Mouse (Mus musculus): ENCODE measurements around the gene Hecw2. TPM values are rescaled to one million over a fixed set of nuclear protein-coding genes. Genes with fewer than 3 reads are reported as not detected.

The Hecw2 gene
- polyA plus RNA-seq, 1 experiment from 2014 or later, result 8.3 TPM

DNA sequence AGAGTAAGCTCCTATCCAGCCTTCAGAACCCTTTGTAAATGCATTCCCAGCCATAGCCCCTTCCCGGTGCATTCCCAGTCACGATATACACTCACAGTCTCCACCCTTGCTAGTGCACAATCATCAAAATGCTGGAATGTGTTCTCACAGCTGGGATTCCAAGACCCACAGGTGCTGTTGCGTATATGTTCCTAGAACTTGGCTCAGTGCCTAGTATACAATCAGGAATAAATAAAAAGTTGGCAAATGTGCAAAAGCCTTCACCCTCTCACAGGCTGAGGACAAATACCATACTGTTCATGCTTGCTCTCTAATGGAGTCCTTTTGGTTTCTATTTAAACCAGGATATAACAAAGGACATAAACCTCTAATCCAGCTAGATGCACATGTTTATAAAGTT is 283.1 kb downstream of the Hecw2 start:
- H3K4me2 ChIP-seq, result no peak overlapping the region
- 70% methylated on average over 3 of the region's 3 CpGs for WGBS

DNA sequence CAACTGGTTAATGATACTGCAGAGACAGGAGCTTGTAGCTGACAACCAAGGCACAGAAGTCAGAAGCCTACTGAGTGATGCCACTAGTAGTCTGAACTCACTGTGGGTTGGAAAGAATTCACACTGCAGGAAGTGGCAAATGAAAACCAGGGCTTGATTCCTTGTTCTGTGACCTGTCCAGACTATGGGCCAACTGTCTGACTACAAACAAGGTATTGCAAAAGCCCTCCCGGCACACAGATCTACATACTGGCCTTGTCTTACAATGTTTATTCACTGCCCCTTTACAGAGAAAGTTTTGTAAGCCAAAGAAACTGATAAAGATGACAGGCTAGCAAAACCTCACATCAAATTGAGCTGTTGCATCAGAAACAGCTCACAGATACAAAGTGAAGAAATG is 284.7 kb downstream of the Hecw2 start:
- Histone ChIP-seq H3K9ac (no peak overlapping the region), H3K36me3 (no peaks in the 10 kb centered on the region), H3K4me1 (replicated peaks) (no peaks in the 10 kb centered on the region), H3K4me3 (no peak overlapping the region), H3K4me2 (no peak overlapping the region), H3K27me3 (no peaks in the 10 kb centered on the region), H3K9me3 (no peaks in the 10 kb centered on the region), H3K27ac (replicated peaks) (no peak overlapping the region)
- 89% methylated on average over 1 of the region's 1 CpGs for WGBS
- ATAC-seq (ENCODE audit: low read depth), result no peak

More for the DNA sequence above, 283.1 kb downstream of the Hecw2 start:
- H3K27ac ChIP-seq (replicated peaks), result no peak overlapping the region
- no peaks in the 10 kb centered on the region for H3K9me3 ChIP-seq
- no peaks in the 10 kb centered on the region for H3K36me3 ChIP-seq
- H3K4me1 ChIP-seq (replicated peaks), result no peaks in the 10 kb centered on the region
- no peak for ATAC-seq (ENCODE audit: low read depth)
- H3K4me3 ChIP-seq, result no peak overlapping the region
- no peaks in the 10 kb centered on the region for H3K27me3 ChIP-seq
- no peak overlapping the region for H3K9ac ChIP-seq

GRCm38 (mm10) chr1:53909118-53909517 is 285.9 kb downstream of the Hecw2 start:
- WGBS, result 15% methylated on average over 3 of the region's 3 CpGs
- peak; percentile 75; the same call in 1 of the 2 replicates for ATAC-seq (ENCODE audit: low read depth)
- Histone ChIP-seq H3K9me3 (no peaks in the 10 kb centered on the region), H3K9ac (no peak overlapping the region), H3K4me2 (no peak overlapping the region), H3K27ac (replicated peaks) (no peak overlapping the region), H3K36me3 (peaks cover 3% of the 10 kb centered on the region; the same call in 1 of the 2 replicates), H3K4me1 (replicated peaks) (no peaks in the 10 kb centered on the region), H3K4me3 (no peak overlapping the region), H3K27me3 (no peaks in the 10 kb centered on the region)

DNA sequence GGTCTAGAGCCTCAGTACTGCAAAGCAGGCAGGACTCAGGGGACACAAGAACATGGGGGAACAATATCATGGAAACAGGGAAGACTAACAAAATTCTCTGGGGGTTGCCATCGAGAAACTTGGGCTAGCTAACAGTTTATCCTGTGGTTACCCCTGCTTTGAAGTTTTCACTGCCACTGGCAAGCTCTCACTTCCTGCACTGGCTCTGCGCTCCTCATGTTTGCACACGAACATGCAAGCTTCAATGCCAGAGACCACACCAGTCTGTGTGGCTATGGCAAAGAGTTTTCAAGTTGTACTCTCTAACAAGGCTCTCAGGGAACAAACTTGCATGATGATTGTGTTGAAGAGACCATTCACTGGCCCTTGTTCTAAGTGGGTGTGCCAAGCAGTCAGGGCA is 288.8 kb downstream of the Hecw2 start:
- H3K36me3 ChIP-seq, result peaks cover 23% of the 10 kb centered on the region
- H3K4me3 ChIP-seq, result no peak overlapping the region
- no peaks in the 10 kb centered on the region for H3K27me3 ChIP-seq
- WGBS, result 87% methylated on average over 3 of the region's 3 CpGs
- no peak for ATAC-seq (ENCODE audit: low read depth)
- no peak overlapping the region for H3K27ac ChIP-seq (replicated peaks)
- no peak overlapping the region for H3K9ac ChIP-seq
- H3K9me3 ChIP-seq, result no peaks in the 10 kb centered on the region
- H3K4me2 ChIP-seq, result no peak overlapping the region
- no peaks in the 10 kb centered on the region for H3K4me1 ChIP-seq (replicated peaks)

DNA sequence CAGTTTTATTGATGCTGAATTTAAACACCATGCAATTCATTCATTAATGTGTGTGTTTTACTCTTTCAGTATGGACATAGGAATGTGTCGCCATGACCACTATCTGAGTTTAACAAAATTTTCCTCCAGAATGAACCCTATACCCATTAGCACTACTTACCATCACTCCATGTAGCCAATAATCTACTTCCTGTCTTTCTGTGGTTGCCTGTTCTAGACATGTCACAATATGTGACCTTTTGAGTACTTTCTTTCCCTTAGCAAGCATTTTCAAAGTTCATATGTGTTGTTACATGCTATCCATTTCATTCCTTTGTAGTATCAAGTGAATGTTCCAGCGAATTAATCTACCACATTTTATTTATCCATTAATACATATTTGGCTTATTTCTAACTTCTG is 294.6 kb downstream of the Hecw2 start:
- H3K9ac ChIP-seq, result no peak overlapping the region
- no peak overlapping the region for H3K4me3 ChIP-seq
- no peaks in the 10 kb centered on the region for H3K4me1 ChIP-seq (replicated peaks)
- H3K36me3 ChIP-seq, result peaks cover 26% of the 10 kb centered on the region
- no peak overlapping the region for H3K4me2 ChIP-seq
- no peaks in the 10 kb centered on the region for H3K27me3 ChIP-seq
- H3K9me3 ChIP-seq, result no peaks in the 10 kb centered on the region
- H3K27ac ChIP-seq (replicated peaks), result no peak overlapping the region
- WGBS, result 97% methylated on average over 2 of the region's 2 CpGs
- no peak for ATAC-seq (ENCODE audit: low read depth)

- Histone ChIP-seq H3K4me1 (replicated peaks) (no peaks in the 10 kb centered on the region), H3K4me2 (no peak overlapping the region), H3K9ac (no peak overlapping the region), H3K36me3 (no peaks in the 10 kb centered on the region), H3K27ac (replicated peaks) (no peak overlapping the region), H3K4me3 (no peak overlapping the region), H3K9me3 (no peaks in the 10 kb centered on the region), H3K27me3 (no peaks in the 10 kb centered on the region)
- 89% methylated on average over 5 of the region's 5 CpGs for WGBS
- no peak for ATAC-seq (ENCODE audit: low read depth)
These were observed 300.7 kb downstream of the Hecw2 start for GRCm38 (mm10) chr1:53894299-53894698.

GRCm38 (mm10) chr1:53890380-53890779 is 304.6 kb downstream of the Hecw2 start:
- no peak overlapping the region for H3K4me3 ChIP-seq
- no peak overlapping the region for H3K27ac ChIP-seq (replicated peaks)
- no peaks in the 10 kb centered on the region for H3K9me3 ChIP-seq
- H3K9ac ChIP-seq, result no peak overlapping the region
- no peak for ATAC-seq (ENCODE audit: low read depth)
- 56% methylated on average over 3 of the region's 3 CpGs for WGBS
- no peaks in the 10 kb centered on the region for H3K36me3 ChIP-seq
- H3K4me1 ChIP-seq (replicated peaks), result no peaks in the 10 kb centered on the region
- H3K4me2 ChIP-seq, result no peak overlapping the region
- no peaks in the 10 kb centered on the region for H3K27me3 ChIP-seq

- H3K9ac ChIP-seq, result no peak overlapping the region
- H3K4me1 ChIP-seq (replicated peaks), result no peaks in the 10 kb centered on the region
- H3K4me3 ChIP-seq, result no peak overlapping the region
- no peak overlapping the region for H3K27ac ChIP-seq (replicated peaks)
- whole genome bisulfite sequencing, result 82% methylated on average over 3 of the region's 3 CpGs
- no peaks in the 10 kb centered on the region for H3K9me3 ChIP-seq
- no peak overlapping the region for H3K4me2 ChIP-seq
- H3K36me3 ChIP-seq, result no peaks in the 10 kb centered on the region
- no peak for ATAC-seq (ENCODE audit: low read depth)
- H3K27me3 ChIP-seq, result no peaks in the 10 kb centered on the region
These were observed 305.2 kb downstream of the Hecw2 start for GRCm38 (mm10) chr1:53889806-53890205.

DNA sequence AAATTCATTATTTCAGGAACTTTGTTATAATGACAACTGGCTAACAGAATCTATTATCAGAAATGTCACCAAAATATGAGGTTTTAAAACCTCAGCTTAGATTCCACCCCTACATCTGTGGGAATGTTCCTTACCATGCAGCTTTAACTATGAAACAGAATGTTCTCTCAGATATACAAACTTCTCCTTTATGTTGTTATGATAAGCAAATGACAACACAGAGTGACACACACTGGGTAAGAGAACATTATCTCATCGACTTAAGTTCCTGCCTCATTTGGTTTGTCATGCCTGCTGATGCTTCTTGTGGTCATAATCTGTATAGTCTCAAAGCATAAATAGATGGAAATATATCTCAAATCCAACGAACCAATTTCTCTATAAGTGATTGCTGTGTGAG is 312.5 kb downstream of the Hecw2 start:
- Histone ChIP-seq H3K4me3 (no peak overlapping the region), H3K9ac (no peak overlapping the region), H3K27me3 (no peaks in the 10 kb centered on the region), H3K4me2 (no peak overlapping the region), H3K9me3 (no peaks in the 10 kb centered on the region), H3K4me1 (replicated peaks) (no peaks in the 10 kb centered on the region), H3K27ac (replicated peaks) (no peak overlapping the region), H3K36me3 (0 out of 2 replicates have a peak, but pooled peaks cover 3% of the 10 kb centered on the region)
- 79% methylated on average over 2 of the region's 2 CpGs for WGBS
- no peak for ATAC-seq (ENCODE audit: low read depth)

GRCm38 (mm10) chr1:53875919-53876318 is 319.0 kb downstream of the Hecw2 start:
- H3K4me1 ChIP-seq (replicated peaks), result no peaks in the 10 kb centered on the region
- 91% methylated on average over 5 of the region's 5 CpGs for WGBS

DNA sequence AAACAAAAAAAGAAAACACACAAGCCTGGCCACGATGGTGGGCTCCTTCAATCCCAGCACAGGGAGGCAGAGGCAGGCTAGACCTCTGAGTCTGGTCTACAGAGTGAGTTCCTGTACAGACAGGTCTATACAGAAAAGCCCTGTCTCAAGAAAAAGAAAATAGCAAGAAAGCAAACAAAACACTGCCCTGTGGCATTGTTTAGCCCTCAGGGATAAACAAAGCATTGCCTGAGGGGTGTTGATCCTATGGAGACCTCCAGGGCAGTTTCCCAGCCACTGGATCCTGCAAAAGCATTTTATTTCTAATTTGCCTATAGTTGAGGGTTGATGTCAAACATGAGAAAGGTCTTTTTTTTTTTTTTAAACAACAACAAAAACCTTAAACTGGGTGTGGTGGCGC is 327.7 kb downstream of the Hecw2 start:
- no peaks in the 10 kb centered on the region for H3K9me3 ChIP-seq
- no peaks in the 10 kb centered on the region for H3K27me3 ChIP-seq
- no peak overlapping the region for H3K4me2 ChIP-seq
- H3K4me1 ChIP-seq (replicated peaks), result no peaks in the 10 kb centered on the region
- no peak for ATAC-seq (ENCODE audit: low read depth)
- no peak overlapping the region for H3K9ac ChIP-seq
- 0 out of 2 replicates have a peak, but pooled peaks cover 4% of the 10 kb centered on the region for H3K36me3 ChIP-seq
- H3K27ac ChIP-seq (replicated peaks), result no peak overlapping the region
- H3K4me3 ChIP-seq, result no peak overlapping the region
- WGBS, result 88% methylated on average over 2 of the region's 2 CpGs

More at GRCm38 (mm10) chr1:53875919-53876318, 319.0 kb downstream of the Hecw2 start:
- H3K27ac ChIP-seq (replicated peaks), result no peak overlapping the region
- no peaks in the 10 kb centered on the region for H3K9me3 ChIP-seq
- H3K9ac ChIP-seq, result no peak overlapping the region
- H3K27me3 ChIP-seq, result no peaks in the 10 kb centered on the region
- no peak for ATAC-seq (ENCODE audit: low read depth)
- H3K4me2 ChIP-seq, result no peak overlapping the region
- no peak overlapping the region for H3K4me3 ChIP-seq
- H3K36me3 ChIP-seq, result no peaks in the 10 kb centered on the region

GRCm38 (mm10) chr1:53866374-53866902 is 328.5 kb downstream of the Hecw2 start:
- no peak for ATAC-seq (ENCODE audit: low read depth)

GRCm38 (mm10) chr1:53864046-53864445 is 330.9 kb downstream of the Hecw2 start:
- Histone ChIP-seq H3K9ac (no peak overlapping the region), H3K27ac (replicated peaks) (no peak overlapping the region), H3K4me3 (no peak overlapping the region), H3K36me3 (0 out of 2 replicates have a peak, but pooled peaks cover 4% of the 10 kb centered on the region), H3K27me3 (no peaks in the 10 kb centered on the region), H3K4me2 (no peak overlapping the region), H3K9me3 (no peaks in the 10 kb centered on the region), H3K4me1 (replicated peaks) (no peaks in the 10 kb centered on the region)
- ATAC-seq (ENCODE audit: low read depth), result no peak
- WGBS, result 28% methylated on average over 3 of the region's 3 CpGs

More at GRCm38 (mm10) chr1:53866374-53866902, 328.5 kb downstream of the Hecw2 start:
- Histone ChIP-seq H3K27me3 (no peaks in the 10 kb centered on the region), H3K9me3 (no peaks in the 10 kb centered on the region), H3K4me1 (replicated peaks) (no peaks in the 10 kb centered on the region), H3K9ac (no peak overlapping the region), H3K4me3 (no peak overlapping the region), H3K4me2 (no peak overlapping the region), H3K27ac (replicated peaks) (no peak overlapping the region), H3K36me3 (0 out of 2 replicates have a peak, but pooled peaks cover 4% of the 10 kb centered on the region)
- 33% methylated on average over 3 of the region's 3 CpGs for WGBS

All from neural tube, embryonic 13.5 days (tissue).